Mouse (Mus musculus): ENCODE measurements around the gene Chit1.

The Chit1 gene

DNA sequence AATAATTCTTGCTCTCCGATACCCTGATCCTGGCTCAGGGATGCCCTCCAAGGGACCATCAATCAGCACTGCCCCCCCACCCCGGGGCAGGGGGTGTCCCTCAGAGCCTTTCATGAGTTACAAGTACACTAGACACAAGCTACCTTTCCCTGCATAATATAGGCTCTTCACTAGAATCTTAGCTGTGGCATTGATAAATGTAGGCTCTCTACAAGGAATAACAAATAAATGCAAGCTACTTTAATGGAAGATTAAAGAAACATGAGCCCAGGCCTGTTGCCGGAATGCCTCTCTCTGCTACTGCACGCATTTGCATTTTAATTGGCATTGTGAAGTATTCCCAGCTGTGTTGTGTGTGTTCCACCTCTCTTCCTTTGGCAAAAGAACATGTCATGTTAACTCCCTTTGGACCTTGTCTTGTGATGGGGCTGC is 31.3 kb downstream of the Chit1 start:
- DNase-seq (ENCODE audit: low read depth, low spot score) = no peak

DNA sequence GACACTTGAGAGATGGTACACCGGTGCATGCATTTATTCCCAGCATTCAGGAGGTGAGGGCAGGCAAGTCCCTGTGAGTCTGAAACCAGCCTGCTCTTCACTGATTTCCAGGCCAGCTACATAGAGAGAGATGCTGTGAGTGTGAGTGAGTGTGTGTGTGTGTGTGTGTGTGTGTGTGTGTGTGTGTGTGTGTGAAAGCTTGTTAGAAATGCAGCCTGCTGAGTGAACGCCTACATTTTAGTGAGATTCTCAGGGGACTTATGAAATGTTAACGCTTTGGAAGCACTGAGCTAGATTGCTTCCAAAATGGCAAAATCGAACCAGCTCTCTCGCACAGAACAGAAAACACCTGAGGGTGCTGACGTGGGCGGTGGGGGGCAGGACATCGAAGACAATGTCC is 35.0 kb downstream of the Chit1 start:
- DNase-seq (ENCODE audit: low read depth, low spot score) = no peak

DNA sequence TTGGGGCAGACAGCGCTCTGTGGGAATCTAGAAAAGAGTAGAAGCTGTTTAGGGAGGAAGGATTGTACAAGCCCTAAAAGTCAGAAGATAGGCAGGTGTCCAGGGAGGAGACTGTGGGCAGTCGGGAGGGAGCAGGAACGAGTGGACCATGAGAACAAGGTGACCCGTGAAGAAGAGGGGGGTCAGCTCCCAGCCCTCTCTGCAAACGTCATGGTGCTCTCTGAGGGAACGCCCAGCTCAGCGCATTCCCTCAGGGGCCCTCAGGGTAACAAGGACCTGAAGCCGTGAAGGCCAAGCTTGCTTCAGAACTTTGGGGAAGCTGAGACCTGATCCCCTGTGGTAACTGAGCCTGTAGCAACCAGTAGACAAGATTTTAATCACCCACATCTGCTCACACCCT is 39.0 kb downstream of the Chit1 start:
- DNase-seq (ENCODE audit: low read depth, low spot score) = no peak

DNA sequence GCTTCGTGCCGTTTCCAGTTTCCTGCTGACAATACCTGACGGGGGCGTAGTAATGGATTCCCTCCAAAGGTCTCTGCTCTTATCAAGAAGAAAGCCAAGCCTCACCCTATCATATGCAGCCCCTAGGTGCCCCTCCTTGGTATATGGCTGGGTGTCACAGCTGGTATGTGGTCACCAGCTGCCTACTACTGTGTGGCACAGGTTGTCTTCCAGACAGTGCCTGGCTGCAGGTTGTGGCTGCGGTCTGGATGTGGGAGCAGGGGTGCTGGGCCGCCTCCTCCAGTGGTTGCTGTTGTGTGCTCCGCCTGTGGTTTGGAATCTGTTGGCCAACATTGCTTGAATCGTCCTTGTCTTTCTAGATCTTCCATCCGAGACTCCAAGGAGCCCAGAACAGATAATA is 39.7 kb downstream of the Chit1 start:
- DNase-seq (ENCODE audit: low read depth, low spot score) = no peak

DNA sequence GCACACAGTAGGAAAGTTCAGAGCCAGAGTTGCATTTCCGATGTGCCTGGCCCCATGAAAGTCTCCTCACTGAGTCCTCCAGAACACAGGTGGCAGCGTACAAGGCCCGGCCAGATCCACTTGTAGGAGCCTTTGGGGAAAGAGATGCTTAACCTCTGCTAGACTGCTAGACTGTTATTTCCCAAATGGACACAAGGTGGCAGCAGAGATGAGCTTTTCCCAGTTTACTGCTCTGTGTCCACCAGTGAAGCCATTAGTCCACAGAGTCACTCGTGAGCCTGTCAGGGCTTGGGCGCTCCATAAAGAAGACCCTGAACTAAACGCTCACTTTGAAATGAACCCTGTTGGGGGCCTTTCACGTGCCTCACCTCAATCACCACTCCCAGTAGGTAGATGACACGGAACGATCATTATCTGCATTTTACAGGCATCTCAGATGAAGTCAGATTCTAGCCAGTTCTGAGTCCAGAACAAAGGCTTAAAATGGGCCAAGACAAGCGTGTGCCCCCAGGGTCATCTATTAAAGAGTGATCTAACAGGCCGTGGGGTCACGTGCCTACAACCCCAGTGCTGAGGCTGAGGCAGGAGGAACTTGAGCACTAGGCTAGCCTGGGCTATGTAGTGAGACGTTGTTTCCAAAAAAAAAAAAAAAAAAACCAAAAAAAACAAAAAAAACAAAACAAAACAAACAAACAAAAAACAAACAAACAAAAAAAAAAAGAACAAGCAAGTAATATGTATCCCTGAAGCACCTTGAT is 40.8 kb downstream of the Chit1 start:
- peak; percentile 80 for DNase-seq (ENCODE audit: low read depth, low spot score)

DNA sequence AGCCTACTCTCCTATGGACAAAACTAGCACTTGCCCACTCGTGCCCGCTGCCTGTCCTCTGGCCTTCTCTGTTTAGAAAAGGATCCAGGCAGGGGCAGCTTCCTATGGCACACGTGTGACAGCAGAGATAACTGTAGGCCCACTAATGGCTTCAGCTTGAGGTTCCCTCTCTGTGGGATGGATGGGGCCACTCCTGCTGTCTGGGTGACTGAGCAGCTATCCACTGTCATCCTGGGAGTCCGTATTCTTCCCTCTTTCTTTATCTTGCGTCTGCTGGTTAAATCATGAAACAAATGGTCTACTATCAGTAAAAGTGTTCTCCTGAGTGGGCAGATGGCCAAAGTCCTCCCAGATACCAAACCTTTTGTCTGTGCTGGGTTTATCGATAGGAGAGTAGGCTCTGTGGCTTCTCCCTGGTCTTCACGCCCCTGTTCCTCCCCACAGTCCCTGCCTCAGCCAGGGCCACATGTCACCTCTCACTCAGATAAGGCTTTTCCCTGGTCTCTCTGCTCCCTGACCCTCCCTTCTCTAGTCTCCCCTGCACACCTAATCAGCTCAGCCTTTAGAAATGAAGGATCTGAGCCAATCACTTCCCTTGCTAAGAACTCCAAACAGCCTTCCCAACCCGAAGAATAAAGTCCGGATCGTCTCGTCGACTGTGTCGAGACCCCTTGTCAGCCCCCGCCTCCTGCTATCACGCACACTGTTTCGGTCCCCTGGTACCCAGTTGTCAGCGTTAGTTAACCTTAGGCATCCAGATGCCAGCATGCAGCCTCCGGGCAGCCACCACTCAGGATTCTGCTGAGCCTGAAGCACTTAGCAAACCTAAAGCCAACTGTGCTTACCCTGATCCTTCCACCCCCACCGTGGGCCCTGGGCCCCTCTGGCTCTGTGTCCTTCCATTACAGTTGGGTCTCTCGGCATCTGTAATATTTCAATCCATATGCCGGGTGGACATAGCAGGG is 41.9 kb downstream of the Chit1 start:
- no peak for DNase-seq (ENCODE audit: low read depth, low spot score)

DNA sequence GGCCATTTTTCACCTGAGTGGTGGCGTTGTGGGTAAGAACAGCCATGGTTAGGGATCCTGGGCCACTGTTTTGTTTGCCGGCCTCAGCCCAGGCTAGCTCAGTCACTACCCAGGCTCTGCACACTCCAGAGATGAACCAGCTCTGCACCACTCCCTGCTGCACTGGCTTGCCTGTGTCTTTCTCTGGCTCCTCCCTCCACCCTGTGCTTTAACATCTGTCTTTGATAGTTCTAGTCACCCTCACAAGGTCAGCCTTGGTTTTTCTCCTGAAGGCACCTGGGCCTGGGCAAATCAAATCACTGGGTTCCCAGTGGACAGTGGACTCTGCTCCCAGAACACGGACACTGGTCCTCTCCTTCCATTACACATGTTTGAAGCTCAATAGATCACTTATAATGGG is 43.1 kb downstream of the Chit1 start:
- DNase-seq (ENCODE audit: low read depth, low spot score) = no peak

DNA sequence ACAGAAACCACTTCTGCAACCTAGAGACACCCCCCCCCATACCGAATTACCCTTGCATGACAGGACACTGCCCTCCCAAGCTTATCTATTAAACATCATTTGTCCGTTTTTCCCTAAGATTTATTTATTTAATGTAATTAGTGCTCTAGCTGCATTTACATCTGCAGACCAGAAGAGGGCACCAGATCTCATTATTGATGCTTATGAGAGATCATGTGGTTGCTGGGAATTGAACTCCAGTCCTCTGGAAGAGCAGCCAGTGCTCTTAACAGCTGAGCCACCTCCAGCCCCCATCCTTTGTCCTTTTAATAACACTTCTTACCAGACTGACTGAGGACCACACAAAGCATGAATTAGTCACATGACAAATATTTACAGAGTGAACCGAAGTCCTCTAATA is 43.6 kb downstream of the Chit1 start:
- DNase-seq (ENCODE audit: low read depth, low spot score) = no peak

DNA sequence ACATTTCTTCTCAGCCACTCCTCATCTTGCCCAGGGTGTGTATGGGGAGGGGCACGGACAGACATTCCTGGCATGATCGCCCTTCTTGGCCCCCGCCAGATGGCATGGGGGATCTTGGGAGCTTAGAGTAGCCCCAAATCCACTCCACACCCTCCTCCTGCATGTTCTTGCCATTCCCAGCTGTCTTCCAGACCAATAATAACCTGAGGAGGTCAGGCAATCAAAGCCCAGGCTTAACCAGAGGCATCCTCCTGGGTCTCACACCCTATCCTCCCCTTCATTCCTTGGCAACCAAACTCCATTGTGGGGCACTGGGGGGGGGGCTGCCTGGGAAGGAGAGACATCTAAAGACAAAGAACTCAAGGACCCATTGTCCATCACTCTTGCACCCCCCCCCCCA is 49.4 kb downstream of the Chit1 start:
- no peak for DNase-seq (ENCODE audit: low read depth, low spot score)

DNA sequence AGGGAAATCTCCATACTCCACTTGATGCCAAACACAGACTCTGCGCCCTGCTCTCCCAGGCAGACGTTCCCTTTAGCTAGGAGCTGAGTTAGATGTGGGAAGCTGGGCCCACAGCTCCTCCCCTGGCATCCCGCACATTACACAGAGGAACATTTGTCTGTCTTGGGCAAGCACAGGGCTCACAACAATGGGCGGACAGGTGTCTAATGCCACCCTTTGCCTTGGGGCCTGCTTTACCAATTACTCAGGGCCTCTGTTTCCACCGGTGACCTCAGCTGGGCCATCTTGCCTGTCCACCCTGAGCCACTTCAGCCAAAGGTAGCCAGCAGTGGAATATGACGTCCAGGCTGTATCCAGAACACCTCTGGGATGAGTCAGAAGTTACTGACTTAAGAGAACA is 50.4 kb downstream of the Chit1 start:
- DNase-seq (ENCODE audit: low read depth, low spot score) = no peak

DNA sequence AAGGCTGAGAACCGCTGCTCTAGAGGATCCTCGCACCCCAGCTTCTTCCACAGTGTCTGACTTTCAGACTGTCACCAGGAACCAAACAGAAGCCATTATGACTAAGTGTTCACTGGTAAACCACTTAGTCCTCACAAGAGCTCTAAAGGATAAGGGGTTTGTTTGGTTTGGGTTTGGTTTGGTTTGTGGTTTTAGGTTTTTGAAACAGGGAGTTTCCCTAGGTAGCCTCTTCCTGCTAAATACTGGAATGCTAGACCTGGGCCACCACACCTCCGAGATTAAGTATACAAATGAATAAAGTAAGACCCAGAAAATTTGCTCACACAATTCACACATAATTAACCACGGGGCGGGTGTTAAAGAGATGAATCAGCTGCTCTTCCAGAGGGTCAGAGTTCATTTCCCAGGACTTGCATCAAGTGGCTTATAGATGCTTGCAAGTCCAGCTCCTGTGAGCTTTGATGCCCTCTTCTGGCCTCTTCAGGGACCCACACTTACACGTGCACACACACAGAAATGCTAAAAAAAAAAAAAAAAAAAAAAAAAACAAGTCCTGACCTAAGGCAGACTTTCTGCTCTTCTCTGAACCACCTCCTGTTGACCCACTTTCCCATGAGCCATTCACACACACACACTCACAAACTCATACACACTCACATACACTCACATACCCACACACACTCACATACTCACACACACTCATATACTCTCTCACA is 51.6 kb downstream of the Chit1 start:
- no peak for DNase-seq (ENCODE audit: low read depth, low spot score)

DNA sequence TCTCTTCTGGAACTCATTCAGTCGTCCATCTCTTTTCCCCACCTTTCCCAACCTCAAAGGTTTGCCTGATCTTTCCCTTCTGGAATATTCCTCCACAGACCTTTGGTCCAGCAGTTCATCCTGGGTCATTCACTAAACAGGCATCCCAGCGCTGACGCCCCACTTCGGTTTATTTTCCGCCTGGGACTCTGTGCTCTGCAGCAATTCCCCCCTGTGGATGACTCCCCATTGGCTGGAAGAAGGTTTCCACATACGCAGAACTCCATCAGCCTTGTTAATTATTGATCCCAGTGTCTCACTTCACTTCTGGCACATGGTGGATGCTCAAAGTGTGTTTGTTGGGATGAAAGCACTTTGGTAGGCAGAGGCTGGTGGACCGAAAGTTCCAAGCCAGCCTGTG is 52.4 kb downstream of the Chit1 start:
- no peak for DNase-seq (ENCODE audit: low read depth, low spot score)

DNA sequence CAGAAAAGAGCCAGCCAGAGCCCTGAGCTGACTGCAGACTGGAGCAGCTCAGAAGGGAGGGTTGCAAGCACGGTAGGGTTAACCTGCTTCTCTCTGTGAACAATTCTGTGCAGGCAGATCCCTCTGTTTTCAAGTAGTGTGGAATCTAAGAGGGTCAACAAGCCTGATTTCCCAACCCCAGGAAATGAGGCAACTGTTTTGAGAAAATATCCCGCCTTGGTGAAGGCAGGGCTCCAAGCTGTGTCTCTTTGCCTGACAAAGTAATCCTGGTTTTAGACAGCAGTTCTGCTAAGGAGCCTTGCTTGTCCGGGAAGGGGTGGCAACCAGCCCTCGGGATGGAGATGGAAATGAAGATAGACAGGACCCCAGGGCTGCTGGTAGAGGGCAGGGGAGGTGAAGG is 53.4 kb downstream of the Chit1 start:
- DNase-seq (ENCODE audit: low read depth, low spot score) = no peak

DNA sequence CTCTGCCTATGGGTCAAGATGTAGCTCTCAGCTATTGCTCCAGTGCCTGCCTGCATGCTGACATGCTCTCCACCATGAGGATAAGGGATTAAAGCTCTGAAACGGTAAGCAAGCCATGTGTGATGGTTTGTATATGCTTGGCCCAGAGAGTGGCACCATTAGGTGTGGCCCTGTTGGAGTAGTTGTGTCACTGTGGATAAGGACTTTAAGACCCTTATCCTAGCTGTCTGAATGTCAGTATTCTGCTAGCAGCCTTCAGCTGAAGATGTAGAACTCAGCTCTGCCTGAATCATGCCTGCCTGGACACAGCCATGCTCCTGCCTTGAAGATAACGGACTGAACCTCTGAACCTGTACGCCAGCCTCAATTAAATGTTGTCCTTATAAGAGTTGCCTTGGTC is 55.5 kb downstream of the Chit1 start:
- DNase-seq (ENCODE audit: low read depth, low spot score) = no peak

DNA sequence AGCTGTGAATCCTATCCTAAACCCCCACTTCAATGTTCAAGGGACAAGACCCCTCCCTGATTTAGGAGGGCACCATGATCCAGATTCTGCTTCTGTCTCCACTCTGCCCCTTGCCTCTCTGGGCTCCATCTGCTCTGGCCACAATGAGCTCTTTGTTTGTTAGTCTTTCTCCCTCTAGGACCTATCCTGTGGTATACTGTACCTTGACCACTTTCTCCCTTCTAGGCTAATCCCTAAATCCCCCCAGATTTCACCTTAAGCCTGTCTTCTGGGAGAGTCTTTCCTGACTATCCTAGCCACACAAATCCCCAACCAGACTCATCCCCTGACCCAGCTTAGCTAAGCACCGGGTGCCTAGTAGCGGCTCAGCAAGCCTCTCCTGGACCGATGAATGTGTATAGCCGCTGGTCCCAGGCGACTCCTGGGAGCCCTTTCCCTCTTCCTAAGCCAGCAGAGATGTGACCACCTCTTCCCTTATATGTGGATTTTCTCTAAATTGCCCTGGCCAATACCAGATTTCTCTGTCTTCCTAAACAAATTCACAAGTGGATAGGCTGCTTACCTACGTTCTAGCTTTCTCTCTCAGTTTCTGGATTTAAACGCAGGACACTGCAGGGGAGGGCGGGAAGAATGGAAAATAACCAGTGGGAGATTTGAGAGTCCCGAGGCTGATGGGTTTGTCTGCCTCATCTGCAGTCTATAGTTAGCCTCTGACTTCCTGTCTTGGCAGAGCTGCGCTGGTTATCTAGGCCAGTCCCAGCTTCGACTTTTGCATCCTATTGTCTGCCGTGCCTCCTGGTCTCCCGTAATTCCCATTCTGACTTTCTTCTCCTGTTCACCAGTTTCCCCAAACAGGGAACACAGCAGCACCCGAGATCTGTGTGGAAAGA is 56.6 kb downstream of the Chit1 start:
- DNase-seq (ENCODE audit: low read depth, low spot score) = no peak

DNA sequence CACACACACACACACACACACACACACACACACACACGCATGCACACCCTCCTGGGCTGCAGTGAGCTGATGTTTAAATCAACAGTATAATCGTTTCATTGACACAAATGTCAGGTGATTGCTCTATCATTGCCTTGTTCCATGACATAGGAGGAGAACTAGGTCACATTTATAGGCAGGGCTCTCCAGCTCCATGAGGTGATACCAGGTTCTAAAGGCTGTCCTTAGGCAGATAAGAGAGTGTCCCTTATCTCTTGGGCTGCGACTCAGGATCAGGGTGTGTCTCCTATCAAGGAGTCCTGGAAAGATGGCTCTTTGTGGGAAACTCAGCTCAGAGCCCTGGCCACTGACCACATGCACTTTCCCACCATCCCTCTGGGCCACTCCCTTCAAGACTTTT is 57.5 kb downstream of the Chit1 start:
- no peak for DNase-seq (ENCODE audit: low read depth, low spot score)

DNA sequence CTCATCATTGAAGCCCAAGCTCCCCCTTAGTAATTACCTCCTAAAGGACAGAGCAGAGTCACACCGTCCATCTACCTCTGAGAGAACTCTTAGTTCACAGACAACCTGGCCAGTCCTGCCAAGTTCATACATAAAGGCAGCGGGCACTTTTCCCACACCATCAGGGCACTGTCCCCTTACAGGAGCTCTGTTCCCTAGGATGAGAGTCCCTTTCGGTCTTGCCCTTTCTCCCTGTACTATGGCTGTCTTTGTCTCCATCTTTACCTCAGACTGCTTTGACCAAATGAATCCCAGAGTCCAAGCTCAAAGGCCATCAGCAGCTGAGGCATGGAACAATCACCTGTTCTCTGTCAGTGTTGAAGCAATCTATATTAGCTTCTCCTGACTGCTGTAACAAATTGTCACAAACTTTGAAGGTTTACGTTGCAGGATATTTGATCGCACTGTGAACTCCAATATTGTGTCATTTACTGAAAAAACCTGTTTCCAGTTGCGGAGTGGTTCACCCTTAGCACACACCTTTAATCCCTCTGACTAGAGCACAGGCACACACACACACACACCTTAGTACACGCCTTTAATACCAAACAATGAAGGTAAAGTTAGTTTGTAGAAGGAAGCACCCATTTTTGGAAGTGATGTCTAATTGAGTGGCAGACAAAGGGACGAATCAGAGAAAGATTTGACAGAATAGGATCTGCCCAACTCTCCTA is 58.1 kb downstream of the Chit1 start:
- DNase-seq (ENCODE audit: low read depth, low spot score) = no peak

DNA sequence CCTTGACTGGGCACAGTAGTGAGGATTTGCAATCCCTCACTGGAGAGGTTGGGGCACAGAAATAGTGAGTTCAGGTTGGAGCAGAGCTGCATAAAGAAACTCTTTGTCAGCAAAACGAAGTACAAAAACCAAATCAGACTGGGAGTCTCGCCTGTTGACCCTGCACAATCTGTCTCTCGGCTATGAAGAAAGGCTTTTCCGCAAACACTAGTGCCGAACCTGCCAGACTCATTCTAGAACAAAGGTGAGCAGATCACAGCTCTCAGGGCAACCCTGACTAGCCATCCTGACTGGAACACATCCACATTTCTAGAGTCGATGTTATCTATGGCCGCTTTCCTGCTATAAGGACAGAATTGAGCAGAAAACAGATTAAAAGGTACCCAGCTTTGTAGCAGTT is 62.0 kb downstream of the Chit1 start:
- no peak for DNase-seq (ENCODE audit: low read depth, low spot score)

DNA sequence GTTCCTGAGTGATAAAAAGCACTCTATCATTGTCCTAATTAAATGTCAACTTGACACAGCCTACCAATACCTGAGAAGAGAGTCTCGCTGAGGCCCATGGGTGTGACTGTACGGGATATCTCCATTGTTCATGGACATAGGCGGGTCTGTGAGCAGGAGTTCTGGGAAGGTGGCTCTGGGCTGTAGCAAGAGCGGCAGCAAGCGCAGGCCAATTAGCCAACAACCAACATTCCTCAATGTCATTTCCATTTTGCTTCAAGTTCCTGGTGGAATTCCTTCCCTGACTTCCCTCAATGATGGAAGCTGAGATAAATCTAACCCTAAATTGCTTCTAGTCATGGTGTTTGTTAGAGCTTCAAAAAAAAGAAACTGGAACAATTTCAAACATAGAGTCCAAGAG is 66.9 kb downstream of the Chit1 start:
- no peak for DNase-seq (ENCODE audit: low read depth, low spot score)

DNA sequence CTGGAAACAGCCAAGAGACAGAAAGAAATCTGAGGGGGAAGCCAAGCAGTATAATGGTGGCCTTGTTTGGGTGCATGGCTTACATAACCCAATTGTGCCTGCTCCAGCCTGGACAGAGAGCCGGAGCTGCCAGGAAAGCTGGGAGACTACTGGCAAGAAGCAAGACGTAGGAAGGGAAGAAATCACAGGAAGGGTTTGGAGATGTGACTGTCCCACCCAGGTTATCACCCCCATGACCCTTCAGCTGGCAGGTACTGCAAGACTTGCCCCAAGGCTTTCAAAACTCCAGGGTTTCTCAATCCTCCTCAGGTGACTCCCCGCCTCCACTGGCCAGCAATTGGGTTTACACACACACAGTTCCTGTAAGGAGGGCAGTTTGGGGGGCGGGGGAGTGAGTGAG is 71.0 kb downstream of the Chit1 start, which contains the start of gene Chil1:
TSS of gene Chil1 (plus strand) at position 152 of the 400 bp plus-strand sequence.
- no peak for DNase-seq (ENCODE audit: low read depth, low spot score)

DNA sequence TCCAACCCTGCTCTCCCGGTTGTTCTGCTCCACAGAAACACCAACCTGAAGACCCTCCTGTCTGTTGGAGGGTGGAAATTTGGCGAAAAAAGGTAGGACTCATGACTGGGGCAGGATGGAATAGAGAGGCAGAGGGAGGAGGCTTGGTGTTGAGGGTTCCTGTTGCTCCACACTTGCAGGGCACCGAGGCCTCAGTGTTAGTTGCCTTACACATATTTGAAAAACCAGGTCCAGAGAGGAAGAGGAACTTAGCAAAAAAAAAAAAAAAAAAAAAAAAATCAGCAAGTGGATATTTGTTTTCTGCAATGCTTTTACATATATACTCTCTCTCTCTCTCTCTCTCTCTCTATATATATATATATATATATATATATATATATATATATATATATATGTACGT is 73.0 kb downstream of the Chit1 start:
- no peak for DNase-seq (ENCODE audit: low read depth, low spot score)

Data from embryo, embryonic 11.5 days (tissue).